Mouse (Mus musculus): ENCODE measurements around the gene Fabp1. TPM values are rescaled to one million over a fixed set of nuclear protein-coding genes. Genes with fewer than 3 reads are reported as not detected.
A peak's percentile ranks its signal among the peaks of the same experiment; 100 is the strongest.

Fabp1 gene
- polyA plus RNA-seq, 1 experiment from 2014 or later = not detected

- Histone ChIP-seq H3K9me3 (no peaks in the 10 kb centered on the region), H3K36me3 (no peaks in the 10 kb centered on the region), H3K27me3 (replicated peaks) (no peaks in the 10 kb centered on the region), H3K4me2 (replicated peaks) (no peak overlapping the region), H3K4me1 (peaks cover 8% of the 10 kb centered on the region), H3K9ac (no peak overlapping the region), H3K27ac (no peak overlapping the region), H3K4me3 (no peak overlapping the region)
- ATAC-seq (ENCODE audit: low FRiP score, low read depth) = no peak
- WGBS = 87% methylated on average over 3 of the region's 3 CpGs
Measured at GRCm38 (mm10) chr6:71224184-71224943, 24.7 kb downstream of the Fabp1 start.

- no peak overlapping the region for H3K4me3 ChIP-seq
- no peak overlapping the region for H3K4me2 ChIP-seq (replicated peaks)
- no peak overlapping the region for H3K9ac ChIP-seq
- H3K4me1 ChIP-seq = peaks cover 8% of the 10 kb centered on the region
- no peaks in the 10 kb centered on the region for H3K9me3 ChIP-seq
- no peak overlapping the region for H3K27ac ChIP-seq
- no peaks in the 10 kb centered on the region for H3K36me3 ChIP-seq
- ATAC-seq (ENCODE audit: low FRiP score, low read depth) = no peak
- 46% methylated on average over 6 of the region's 6 CpGs for WGBS
- H3K27me3 ChIP-seq (replicated peaks) = no peaks in the 10 kb centered on the region
Measured at GRCm38 (mm10) chr6:71226544-71226943, 26.9 kb downstream of the Fabp1 start.

- no peak overlapping the region for H3K4me2 ChIP-seq (replicated peaks)
- H3K4me1 ChIP-seq = peaks cover 8% of the 10 kb centered on the region
- no peaks in the 10 kb centered on the region for H3K27me3 ChIP-seq (replicated peaks)
- H3K9ac ChIP-seq = no peak overlapping the region
- no peaks in the 10 kb centered on the region for H3K9me3 ChIP-seq
- ATAC-seq (ENCODE audit: low FRiP score, low read depth) = 0 out of 2 replicates have a peak, but pooled peaks have one; percentile 25
- H3K27ac ChIP-seq = no peak overlapping the region
- WGBS = 7% methylated on average over 7 of the region's 7 CpGs
- no peak overlapping the region for H3K4me3 ChIP-seq
- no peaks in the 10 kb centered on the region for H3K36me3 ChIP-seq
Measured at GRCm38 (mm10) chr6:71227157-71227770, 27.6 kb downstream of the Fabp1 start.

GRCm38 (mm10) chr6:71235121-71235520, 35.5 kb downstream of the Fabp1 start:
- Histone ChIP-seq H3K9ac (no peak overlapping the region), H3K9me3 (no peaks in the 10 kb centered on the region), H3K27ac (no peak overlapping the region), H3K36me3 (no peaks in the 10 kb centered on the region), H3K4me3 (no peak overlapping the region), H3K27me3 (replicated peaks) (no peaks in the 10 kb centered on the region), H3K4me2 (replicated peaks) (no peak overlapping the region), H3K4me1 (no peaks in the 10 kb centered on the region)
- WGBS = 85% methylated on average over 13 of the region's 13 CpGs
- no peak for ATAC-seq (ENCODE audit: low FRiP score, low read depth)

- WGBS = 79% methylated on average over 3 of the region's 3 CpGs
- no peak for ATAC-seq (ENCODE audit: low FRiP score, low read depth)
- H3K4me3 ChIP-seq = no peak overlapping the region
- no peaks in the 10 kb centered on the region for H3K9me3 ChIP-seq
- no peak overlapping the region for H3K4me2 ChIP-seq (replicated peaks)
- no peaks in the 10 kb centered on the region for H3K27me3 ChIP-seq (replicated peaks)
- no peaks in the 10 kb centered on the region for H3K4me1 ChIP-seq
- no peak overlapping the region for H3K27ac ChIP-seq
- no peaks in the 10 kb centered on the region for H3K36me3 ChIP-seq
- H3K9ac ChIP-seq = no peak overlapping the region
Measured at GRCm38 (mm10) chr6:71235944-71236343, 36.3 kb downstream of the Fabp1 start.

GRCm38 (mm10) chr6:71236506-71236905, 36.9 kb downstream of the Fabp1 start:
- no peaks in the 10 kb centered on the region for H3K9me3 ChIP-seq
- no peak for ATAC-seq (ENCODE audit: low FRiP score, low read depth)
- no peak overlapping the region for H3K9ac ChIP-seq
- no peaks in the 10 kb centered on the region for H3K4me1 ChIP-seq
- H3K27me3 ChIP-seq (replicated peaks) = no peaks in the 10 kb centered on the region
- WGBS = 82% methylated on average over 6 of the region's 6 CpGs
- no peak overlapping the region for H3K4me3 ChIP-seq
- H3K4me2 ChIP-seq (replicated peaks) = no peak overlapping the region
- no peak overlapping the region for H3K27ac ChIP-seq
- H3K36me3 ChIP-seq = no peaks in the 10 kb centered on the region

GRCm38 (mm10) chr6:71237031-71237431, 37.4 kb downstream of the Fabp1 start:
- Histone ChIP-seq H3K4me1 (no peaks in the 10 kb centered on the region), H3K4me2 (replicated peaks) (no peak overlapping the region), H3K27ac (no peak overlapping the region), H3K9me3 (no peaks in the 10 kb centered on the region), H3K4me3 (no peak overlapping the region), H3K27me3 (replicated peaks) (no peaks in the 10 kb centered on the region), H3K9ac (no peak overlapping the region), H3K36me3 (no peaks in the 10 kb centered on the region)
- WGBS = 84% methylated on average over 6 of the region's 6 CpGs
- no peak for ATAC-seq (ENCODE audit: low FRiP score, low read depth)

- H3K4me1 ChIP-seq = no peaks in the 10 kb centered on the region
- ATAC-seq (ENCODE audit: low FRiP score, low read depth) = no peak
- H3K9me3 ChIP-seq = no peaks in the 10 kb centered on the region
- H3K4me2 ChIP-seq (replicated peaks) = no peak overlapping the region
- WGBS = 92% methylated on average over 26 of the region's 26 CpGs
- H3K27me3 ChIP-seq (replicated peaks) = no peaks in the 10 kb centered on the region
- no peaks in the 10 kb centered on the region for H3K36me3 ChIP-seq
- H3K27ac ChIP-seq = no peak overlapping the region
- no peak overlapping the region for H3K4me3 ChIP-seq
- H3K9ac ChIP-seq = no peak overlapping the region
Measured at GRCm38 (mm10) chr6:71239069-71239750, 39.6 kb downstream of the Fabp1 start.

GRCm38 (mm10) chr6:71240831-71241230, 41.2 kb downstream of the Fabp1 start:
- Histone ChIP-seq H3K9me3 (no peaks in the 10 kb centered on the region), H3K27me3 (replicated peaks) (no peaks in the 10 kb centered on the region), H3K4me1 (no peaks in the 10 kb centered on the region), H3K27ac (no peak overlapping the region), H3K4me2 (replicated peaks) (no peak overlapping the region), H3K4me3 (no peak overlapping the region), H3K9ac (no peak overlapping the region), H3K36me3 (no peaks in the 10 kb centered on the region)
- WGBS = 83% methylated on average over 7 of the region's 7 CpGs
- ATAC-seq (ENCODE audit: low FRiP score, low read depth) = no peak

GRCm38 (mm10) chr6:71242811-71243210, 43.2 kb downstream of the Fabp1 start:
- Histone ChIP-seq H3K9ac (no peak overlapping the region), H3K27ac (no peak overlapping the region), H3K4me2 (replicated peaks) (no peak overlapping the region), H3K27me3 (replicated peaks) (no peaks in the 10 kb centered on the region), H3K4me3 (no peak overlapping the region), H3K9me3 (no peaks in the 10 kb centered on the region), H3K4me1 (no peaks in the 10 kb centered on the region), H3K36me3 (no peaks in the 10 kb centered on the region)
- ATAC-seq (ENCODE audit: low FRiP score, low read depth) = no peak
- WGBS = 88% methylated on average over 1 of the region's 1 CpGs

GRCm38 (mm10) chr6:71243258-71243657, 43.6 kb downstream of the Fabp1 start:
- no peak for ATAC-seq (ENCODE audit: low FRiP score, low read depth)
- H3K9ac ChIP-seq = no peak overlapping the region
- WGBS = 88% methylated on average over 3 of the region's 3 CpGs

GRCm38 (mm10) chr6:71248420-71248819, 48.8 kb downstream of the Fabp1 start:
- no peak for ATAC-seq (ENCODE audit: low FRiP score, low read depth)
- no peak overlapping the region for H3K9ac ChIP-seq
- no peaks in the 10 kb centered on the region for H3K4me1 ChIP-seq
- no peaks in the 10 kb centered on the region for H3K27me3 ChIP-seq (replicated peaks)
- no peaks in the 10 kb centered on the region for H3K36me3 ChIP-seq
- no peak overlapping the region for H3K4me3 ChIP-seq
- H3K4me2 ChIP-seq (replicated peaks) = no peak overlapping the region
- H3K27ac ChIP-seq = no peak overlapping the region
- WGBS = 98% methylated on average over 1 of the region's 1 CpGs
- H3K9me3 ChIP-seq = no peaks in the 10 kb centered on the region

More at GRCm38 (mm10) chr6:71243258-71243657, 43.6 kb downstream of the Fabp1 start:
- Histone ChIP-seq H3K9me3 (no peaks in the 10 kb centered on the region), H3K27ac (no peak overlapping the region), H3K4me1 (no peaks in the 10 kb centered on the region), H3K36me3 (no peaks in the 10 kb centered on the region), H3K4me2 (replicated peaks) (no peak overlapping the region), H3K27me3 (replicated peaks) (no peaks in the 10 kb centered on the region), H3K4me3 (no peak overlapping the region)

Data from neural tube, embryonic 12.5 days (tissue).